8 mouse cellular contexts compared by ENCODE assay signal in the genomic region with DNA sequence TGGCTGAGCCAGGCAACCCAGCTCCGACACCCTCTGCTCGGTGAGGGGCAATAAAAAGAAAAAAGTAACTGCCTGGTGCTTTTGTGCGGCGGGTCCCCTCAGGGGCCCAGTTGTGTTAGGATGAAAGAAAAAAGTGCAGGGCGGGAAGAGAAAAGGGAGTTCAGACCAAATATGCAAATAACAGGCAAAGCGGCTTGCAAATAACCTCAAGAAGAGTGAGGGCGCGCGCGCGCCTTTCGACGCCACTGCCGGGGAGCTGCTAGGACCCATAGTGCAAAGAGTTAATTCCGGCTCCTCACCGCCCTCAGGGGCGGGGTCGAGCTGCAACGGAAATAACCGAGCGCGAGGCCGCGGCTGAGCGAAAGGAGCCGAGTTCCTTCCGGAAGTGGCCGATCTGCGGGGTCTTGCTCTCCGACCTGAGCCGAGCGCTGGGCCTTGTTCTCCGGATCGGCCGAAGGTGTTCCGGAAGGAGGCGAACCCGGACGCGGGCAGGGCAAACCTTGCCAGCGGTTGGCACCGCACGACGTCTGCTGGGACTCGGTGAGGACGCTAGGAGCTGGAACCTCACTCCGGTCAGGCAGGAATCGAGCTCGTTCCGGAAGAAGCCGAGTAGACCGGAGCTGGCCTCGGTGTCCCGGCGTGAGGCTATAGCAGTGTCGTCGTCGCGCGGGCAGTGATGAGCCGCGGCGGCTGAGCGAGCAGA. TPM values are rescaled to one million over a fixed set of nuclear protein-coding genes. Genes with fewer than 3 reads are reported as not detected.
DNase-seq lines count a peak whose midpoint lies in the region; ATAC-seq and TF ChIP-seq lines count a peak whose summit lies in the region.

A gene (plus strand): TSS at position 361 of the 703 bp plus-strand sequence.

- H3K9me3 ChIP-seq in erythroblast, embryonic 14.5 days (ENCODE audit: control insufficient read depth, low read length): no peaks in the 10 kb centered on the region
- H3K9me3 ChIP-seq in heart, embryonic 11.5 days (replicated peaks; ENCODE audit: control insufficient read depth, low read length): no peaks in the 10 kb centered on the region
- H3K9me3 ChIP-seq in kidney, embryonic 16.5 days (ENCODE audit: low read length): no peaks in the 10 kb centered on the region

- no peak for TF ChIP-seq CTCF in C2C12 (IDR thresholded peaks at IDR 0.05; ENCODE audit: control insufficient read depth, insufficient read depth, insufficient read length)
- TF ChIP-seq CTCF in brain, embryonic 14.5 days (IDR thresholded peaks at IDR 0.05; ENCODE audit: borderline replicate concordance, extremely low read depth, insufficient read depth, insufficient read length): no peak
- no peak for TF ChIP-seq CTCF in liver, adult 2 months (IDR thresholded peaks at IDR 0.05; ENCODE audit: low read depth, low read length)

- peak within 1 kb of the TSS; percentile 96 for H3K27ac ChIP-seq in heart, embryonic 11.5 days (ENCODE audit: low read depth, low read length)
- peak within 1 kb of the TSS; percentile 100 for H3K27ac ChIP-seq in kidney, embryonic 16.5 days (ENCODE audit: low read length)
- peak within 1 kb of the TSS; percentile 91 for H3K27ac ChIP-seq in liver, adult 2 months (replicated peaks; ENCODE audit: insufficient read depth, low read depth, low read length)

- peak; percentile 20; the same call in 1 of the 2 replicates for TF ChIP-seq POLR2A in brain, embryonic 14.5 days (IDR thresholded peaks at IDR 0.05; ENCODE audit: borderline replicate concordance, extremely low read depth, insufficient read depth, insufficient read length, poor library complexity, severe bottlenecking)
- TF ChIP-seq POLR2A in liver, adult 2 months (IDR thresholded peaks at IDR 0.05; ENCODE audit: extremely low read depth, insufficient read depth, low read length): peak; percentile 63; the same call in 1 of the 2 replicates
- peak; percentile 80 for TF ChIP-seq POLR2A in myocyte (IDR thresholded peaks at IDR 0.05; ENCODE audit: insufficient read length, low read depth)

- peak; percentile 87 for ATAC-seq in heart, embryonic 11.5 days (replicated peaks; ENCODE audit: insufficient number of reproducible peaks, low FRiP score, low TSS enrichment)
- ATAC-seq in kidney, embryonic 16.5 days (ENCODE audit: low FRiP score, low TSS enrichment): peak; percentile 97

- H3K4me3 ChIP-seq in C2C12 (ENCODE audit: insufficient read depth, poor library complexity, severe bottlenecking) (peak within 1 kb of the TSS; percentile 92), myocyte (peak within 1 kb of the TSS; percentile 94)
- H3K4me3 ChIP-seq in erythroblast, embryonic 14.5 days (replicated peaks): peak within 1 kb of the TSS; percentile 100
- H3K4me3 ChIP-seq in heart, embryonic 11.5 days (ENCODE audit: low read depth, low read length): peak within 1 kb of the TSS; percentile 95
- peak within 1 kb of the TSS; percentile 98 for H3K4me3 ChIP-seq in kidney, embryonic 16.5 days (ENCODE audit: low read length)
- peak within 1 kb of the TSS; percentile 78 for H3K4me3 ChIP-seq in liver, adult 2 months (ENCODE audit: insufficient read depth, low read depth, low read length)

- peak; percentile 99 for DNase-seq in brain, embryonic 14.5 days (ENCODE audit: low read depth)
- peak; percentile 85 for DNase-seq in liver, adult 2 months (ENCODE audit: extremely low read depth, low read depth, low spot score)
- DNase-seq in splenic B cell, adult 2 months (ENCODE audit: low read depth, low spot score): peak; percentile 98

- H3K27me3 ChIP-seq in C2C12 (ENCODE audit: control insufficient read depth, insufficient read depth, insufficient read length): no peaks in the 10 kb centered on the region
- no peaks in the 10 kb centered on the region for H3K27me3 ChIP-seq in erythroblast, embryonic 14.5 days (ENCODE audit: control insufficient read depth)
- H3K27me3 ChIP-seq in heart, embryonic 11.5 days (ENCODE audit: control insufficient read depth, insufficient read depth, low read length): no peaks in the 10 kb centered on the region
- H3K27me3 ChIP-seq in kidney, embryonic 16.5 days (ENCODE audit: insufficient read depth, low read length): no peaks in the 10 kb centered on the region
- no peaks in the 10 kb centered on the region for H3K27me3 ChIP-seq in liver, adult 2 months (ENCODE audit: control insufficient read depth, insufficient read depth, low read length)
- no peaks in the 10 kb centered on the region for H3K27me3 ChIP-seq in myocyte (ENCODE audit: control insufficient read depth, insufficient read depth, insufficient read length)
- H3K27me3 ChIP-seq in splenic B cell, adult 2 months (ENCODE audit: control insufficient read depth, insufficient read depth, low read length, poor library complexity, severe bottlenecking): no peaks in the 10 kb centered on the region

- peaks cover 32% of the 10 kb centered on the region for H3K79me3 ChIP-seq in C2C12 (ENCODE audit: low read depth)

- under 1% methylated on average over 64 of the region's 64 CpGs for WGBS in heart, embryonic 11.5 days (ENCODE audit: insufficient replicate concordance)
- WGBS in kidney, embryonic 16.5 days: under 1% methylated on average over 64 of the region's 64 CpGs
- 2% methylated on average over 64 of the region's 64 CpGs for WGBS in liver, adult 2 months

- peaks cover 67% of the 10 kb centered on the region for H3K4me1 ChIP-seq in erythroblast, embryonic 14.5 days (ENCODE audit: control insufficient read depth)
- peaks cover 19% of the 10 kb centered on the region for H3K4me1 ChIP-seq in heart, embryonic 11.5 days (ENCODE audit: control insufficient read depth, insufficient read depth, low read length)
- peaks cover 34% of the 10 kb centered on the region for H3K4me1 ChIP-seq in kidney, embryonic 16.5 days (ENCODE audit: insufficient read depth, low read length)
- H3K4me1 ChIP-seq in liver, adult 2 months (ENCODE audit: control insufficient read depth, insufficient read depth, low read length): peaks cover 17% of the 10 kb centered on the region

- H3K79me2 ChIP-seq in C2C12 (ENCODE audit: control insufficient read depth, insufficient read depth) (peaks cover 55% of the 10 kb centered on the region), myocyte (ENCODE audit: control insufficient read depth, insufficient read depth) (peaks cover 28% of the 10 kb centered on the region)
- peaks cover 4% of the 10 kb centered on the region; the same call in 1 of the 2 replicates for H3K79me2 ChIP-seq in liver, adult 2 months (ENCODE audit: control insufficient read depth, insufficient read depth, low read length)

- H3K36me3 ChIP-seq in C2C12 (ENCODE audit: control insufficient read depth, insufficient read depth) (peaks cover 75% of the 10 kb centered on the region), myocyte (ENCODE audit: control insufficient read depth, insufficient read depth) (peaks cover 17% of the 10 kb centered on the region)
- peaks cover 72% of the 10 kb centered on the region for H3K36me3 ChIP-seq in erythroblast, embryonic 14.5 days (ENCODE audit: control insufficient read depth)
- H3K36me3 ChIP-seq in heart, embryonic 11.5 days (ENCODE audit: control insufficient read depth, insufficient read depth, low read length): peaks cover 16% of the 10 kb centered on the region; the same call in 1 of the 2 replicates
- peaks cover 39% of the 10 kb centered on the region for H3K36me3 ChIP-seq in kidney, embryonic 16.5 days (ENCODE audit: insufficient read depth, low read length)
- peaks cover 16% of the 10 kb centered on the region for H3K36me3 ChIP-seq in liver, adult 2 months (ENCODE audit: control insufficient read depth, insufficient read depth, low read length)
- H3K36me3 ChIP-seq in splenic B cell, adult 2 months (ENCODE audit: control insufficient read depth, insufficient read depth, low read length, poor library complexity, severe bottlenecking): peaks cover 9% of the 10 kb centered on the region

- H3ac ChIP-seq in C2C12 (ENCODE audit: control insufficient read depth, insufficient read length, low read depth) (peak within 1 kb of the TSS; percentile 97), myocyte (ENCODE audit: control insufficient read depth, insufficient read length) (peak within 1 kb of the TSS; percentile 97)

- H3K9ac ChIP-seq in heart, embryonic 11.5 days (ENCODE audit: low read depth, low read length): peak within 1 kb of the TSS; percentile 99
- peak within 1 kb of the TSS; percentile 99 for H3K9ac ChIP-seq in kidney, embryonic 16.5 days (replicated peaks; ENCODE audit: low read length)
- peak within 1 kb of the TSS; percentile 89 for H3K9ac ChIP-seq in liver, adult 2 months (ENCODE audit: low read depth, low read length)

- H3K4me2 ChIP-seq in heart, embryonic 11.5 days: peak within 1 kb of the TSS; percentile 83
- H3K4me2 ChIP-seq in kidney, embryonic 16.5 days (replicated peaks; ENCODE audit: low read depth, low read length): peak within 1 kb of the TSS; percentile 69
- H3K4me2 ChIP-seq in myocyte (ENCODE audit: low read depth): peak within 1 kb of the TSS; percentile 97

TF ChIP-seq in C2C12, 6 proteins besides CTCF, POLR2A, EP300 and RAD21:
- TF ChIP-seq MAX (IDR thresholded peaks at IDR 0.05): peak; percentile 72
- no peak for TF ChIP-seq MYOD1 (IDR thresholded peaks at IDR 0.05; ENCODE audit: control insufficient read depth, insufficient read length, low read depth)
- TF ChIP-seq USF1 (IDR thresholded peaks at IDR 0.05; ENCODE audit: low read depth): no peak
- TF ChIP-seq CEBPB (IDR thresholded peaks at IDR 0.05; ENCODE audit: low read depth): no peak

TF ChIP-seq in myocyte, 11 proteins besides CTCF, POLR2A, EP300 and RAD21 (continues in another document):
- TF ChIP-seq POLR2AphosphoS2 (IDR thresholded peaks at IDR 0.05; ENCODE audit: insufficient read length, low read depth) (peak; percentile 84), E2F4 (IDR thresholded peaks at IDR 0.05; ENCODE audit: insufficient read depth) (peak; percentile 16), TCF12 (IDR thresholded peaks at IDR 0.05; ENCODE audit: insufficient read depth, poor library complexity, severe bottlenecking) (no peak), REST (IDR thresholded peaks at IDR 0.05; ENCODE audit: insufficient read depth, insufficient read length) (no peak), MYOG (IDR thresholded peaks at IDR 0.05; ENCODE audit: control insufficient read depth in 1 of 3, insufficient read depth in 1 of 3, insufficient read length in 2 of 3, low read depth in 2 of 3) (no peak), MYOD1 (IDR thresholded peaks at IDR 0.05; ENCODE audit: control insufficient read depth in 1 of 3, insufficient read length in 2 of 3, low read depth in 2 of 3) (no peak), TCF3 (IDR thresholded peaks at IDR 0.05; ENCODE audit: insufficient read length, low read depth) (no peak), USF1 (IDR thresholded peaks at IDR 0.05; ENCODE audit: low read depth) (no peak), MAX (IDR thresholded peaks at IDR 0.05; ENCODE audit: low read depth) (no peak)

RNA-seq across cellular contexts. Expression of the gene that starts here (rescaled TPM):
- 109 TPM for polyA plus RNA-seq in C2C12 (2012; fragmentation: generic; extraction: Trizol)
- polyA plus RNA-seq in brain, embryonic 14.5 days (2012; rRNA removed): 35.1 and 57.9 TPM in 2 replicates
- polyA plus RNA-seq in erythroblast, embryonic 14.5 days (2012): 2.2 and 3.4 TPM in 2 replicates
- 30.0 and 39.9 TPM in 2 replicates for polyA plus RNA-seq in heart, embryonic 11.5 days (2014; fragmentation: Nextera tagmentation; extraction: Ambion mirVana)
- 179 and 180 TPM in 2 replicates for polyA plus RNA-seq in kidney, embryonic 16.5 days (2015; fragmentation: Nextera tagmentation; extraction: Ambion mirVana)
- total RNA-seq in liver, adult 2 months (2014; rRNA removed): 25.6 and 27.1 TPM in 2 replicates
- 11.2 and 12.1 TPM in 2 replicates for polyA plus RNA-seq in liver, adult 2 months (2012; rRNA removed)
- 81.5 TPM for polyA plus RNA-seq in myocyte (2012; fragmentation: generic; extraction: Trizol)

Comparison
In these comparisons a context has a peak if more than half of its experiments do, and no peak if none do; other contexts are left out.
1. Peak in every context shown above with its lines: DNase-seq, ATAC-seq, H3K4me3 ChIP-seq and H3K27ac ChIP-seq.
2. POLR2A ChIP-seq: peak in every context shown above with its lines; median percentile 80 in myocyte; 63 in liver, adult 2 months; 20 in brain, embryonic 14.5 days.